Mouse (Mus musculus) embryonic facial prominence, embryonic 13.5 days (tissue): Measurements from ENCODE around the gene Rpl18a. TPM values are rescaled to one million over a fixed set of nuclear protein-coding genes. Genes with fewer than 3 reads are reported as not detected.

Experiments used
- ATAC-seq: fragments of 200-750 bp; cut with Nextera tagmentation; 2 replicates; pipeline ENCODE4 v1.8.0; 2017; ENCODE audit warnings: low read depth; ENCODE audit not compliant: insufficient number of reproducible peaks, insufficient read depth, low FRiP score, low TSS enrichment
- H3K27ac ChIP-seq: fragments of 300-500 bp; sonication (generic); 2 replicates; pipeline ENCODE4 v1.5.1; 2015; ENCODE audit warnings: moderate library complexity, mild to moderate bottlenecking, inconsistent platforms
- H3K27me3 ChIP-seq: fragments of 300-500 bp; sonication (generic); 2 replicates; pipeline ENCODE4 v1.6.1; 2015; ENCODE audit warnings: mild to moderate bottlenecking, inconsistent platforms
- H3K36me3 ChIP-seq: fragments of 300-500 bp; sonication (generic); 2 replicates; pipeline ENCODE4 v1.6.1; 2015; ENCODE audit warnings: mild to moderate bottlenecking, inconsistent platforms
- H3K4me1 ChIP-seq: fragments of 300-500 bp; sonication (generic); 2 replicates; pipeline ENCODE4 v1.6.1; 2015; ENCODE audit warnings: inconsistent platforms
- H3K4me2 ChIP-seq: fragments of 300-500 bp; sonication (generic); 2 replicates; pipeline ENCODE4 v1.6.1; 2015; ENCODE audit warnings: moderate library complexity, mild to moderate bottlenecking, inconsistent platforms
- H3K4me3 ChIP-seq: fragments of 300-500 bp; sonication (generic); 2 replicates; pipeline ENCODE4 v1.5.1; 2015; ENCODE audit warnings: mild to moderate bottlenecking, inconsistent platforms
- H3K9ac ChIP-seq: fragments of 300-500 bp; sonication (generic); 2 replicates; pipeline ENCODE4 v1.6.1; 2015; ENCODE audit warnings: mild to moderate bottlenecking, inconsistent platforms
- H3K9me3 ChIP-seq: fragments of 300-500 bp; sonication (generic); 2 replicates; pipeline ENCODE4 v1.6.1; 2016; ENCODE audit warnings: inconsistent platforms
- WGBS: fragments of 180-500 bp; shearing (Covaris S2); methylation state at CpG from one replicate; pipeline ENCODE4 v1.1.7; 2015; ENCODE audit warnings: mixed read lengths; 5-methylcytosine and 5-hydroxymethylcytosine counted together
- microRNA counts: library from miRNA; unstranded; fragments of <30 nt; microRNA quantifications from one replicate; lab custom pipeline; 2016
- microRNA-seq: library from miRNA; unstranded; fragments of <30 nt; microRNA quantifications from one replicate; pipeline ENCODE4, GENCODE M21; 2016
- polyA plus RNA-seq: library from polyadenylated mRNA; unstranded; fragments of >200 nt; fragmentation: Nextera tagmentation; extraction: Ambion mirVana; gene quantifications from 2 replicates; pipeline ENCODE4 v1.2.1, GENCODE M21; 2015

Gene Rpl18a
- polyA plus RNA-seq, 1 experiment from 2014 or later = 4,959 TPM

- WGBS = 85% methylated on average over 4 of the region's 4 CpGs
- Histone ChIP-seq H3K4me2 (no peak overlapping the region), H3K4me1 (no peaks in the 10 kb centered on the region; the same call in 1 of the 2 replicates), H3K27me3 (0 out of 2 replicates have a peak, but pooled peaks cover 3% of the 10 kb centered on the region), H3K4me3 (no peak overlapping the region), H3K9me3 (no peaks in the 10 kb centered on the region), H3K9ac (no peak overlapping the region), H3K36me3 (0 out of 2 replicates have a peak, but pooled peaks cover 5% of the 10 kb centered on the region), H3K27ac (no peak overlapping the region)
- no peak for ATAC-seq
Observed at GRCm38 (mm10) chr8:70850947-70851346, 46.3 kb downstream of the Rpl18a start.

GRCm38 (mm10) chr8:70850132-70850845 is 46.9 kb downstream of the Rpl18a start:
- no peak for ATAC-seq
- no peaks in the 10 kb centered on the region; the same call in 1 of the 2 replicates for H3K4me1 ChIP-seq

GRCm38 (mm10) chr8:70849333-70849990 is 47.8 kb downstream of the Rpl18a start:
- H3K4me1 ChIP-seq = no peaks in the 10 kb centered on the region; the same call in none of the 2 replicates
- no peak overlapping the region for H3K4me3 ChIP-seq
- H3K27me3 ChIP-seq = 0 out of 2 replicates have a peak, but pooled peaks cover 3% of the 10 kb centered on the region
- no peak for ATAC-seq
- H3K36me3 ChIP-seq = no peaks in the 10 kb centered on the region
- 76% methylated on average over 3 of the region's 3 CpGs for WGBS
- H3K27ac ChIP-seq = no peak overlapping the region
- no peaks in the 10 kb centered on the region for H3K9me3 ChIP-seq
- H3K4me2 ChIP-seq = no peak overlapping the region
- H3K9ac ChIP-seq = no peak overlapping the region

More at GRCm38 (mm10) chr8:70850132-70850845, 46.9 kb downstream of the Rpl18a start:
- Histone ChIP-seq H3K9ac (no peak overlapping the region), H3K4me3 (no peak overlapping the region), H3K9me3 (no peaks in the 10 kb centered on the region), H3K4me2 (no peak overlapping the region), H3K27me3 (0 out of 2 replicates have a peak, but pooled peaks cover 3% of the 10 kb centered on the region), H3K36me3 (0 out of 2 replicates have a peak, but pooled peaks cover 5% of the 10 kb centered on the region), H3K27ac (no peak overlapping the region)
- WGBS = 74% methylated on average over 7 of the region's 7 CpGs

- Histone ChIP-seq H3K4me2 (no peak overlapping the region), H3K9me3 (no peaks in the 10 kb centered on the region), H3K9ac (0 out of 2 replicates have a peak overlapping the region, but pooled peaks have one; percentile 21), H3K4me1 (no peaks in the 10 kb centered on the region; the same call in 1 of the 2 replicates), H3K27ac (no peak overlapping the region), H3K4me3 (no peak overlapping the region), H3K27me3 (0 out of 2 replicates have a peak, but pooled peaks cover 3% of the 10 kb centered on the region), H3K36me3 (no peaks in the 10 kb centered on the region)
- no peak for ATAC-seq
- WGBS = 56% methylated on average over 15 of the region's 15 CpGs
Observed at GRCm38 (mm10) chr8:70846371-70847154, 50.6 kb downstream of the Rpl18a start.

GRCm38 (mm10) chr8:70845108-70845507 is 52.1 kb downstream of the Rpl18a start:
- Histone ChIP-seq H3K9ac (peak overlapping the region; percentile 54), H3K4me3 (no peak overlapping the region), H3K4me2 (no peak overlapping the region), H3K36me3 (no peaks in the 10 kb centered on the region), H3K9me3 (no peaks in the 10 kb centered on the region), H3K27ac (no peak overlapping the region), H3K4me1 (peaks cover 7% of the 10 kb centered on the region; the same call in 1 of the 2 replicates), H3K27me3 (0 out of 2 replicates have a peak, but pooled peaks cover 3% of the 10 kb centered on the region)
- WGBS = 46% methylated on average over 5 of the region's 5 CpGs
- ATAC-seq = no peak

MicroRNAs encoded within 50 kb of the gene (microRNA counts, 519-probe panel; counts per million panel counts)
- 236 counts per million, percentile 44 among the panel's probes with 10 or more counts for microRNA mmu-miR-1969 (lab: Ali Mortazavi, UCI)

Small RNA genes lying within 50 kb of the gene (microRNA-seq; reads per million reads assigned to microRNA genes)
- gene Mir1969 (2.0 reads per million, percentile 4 among the genes with 10 or more reads in this experiment), gene Mir7067 (not detected)

Other genes starting within 250 kb of the Rpl18a start
- gene Pgpep1, start 237.0 kb downstream of the Rpl18a start, polyA plus RNA-seq = 50.5 and 63.1 TPM in 2 replicates
- gene Lsm4, start 224.2 kb downstream of the Rpl18a start, polyA plus RNA-seq = 248 and 270 TPM in 2 replicates
- gene Jund, start 198.5 kb downstream of the Rpl18a start, polyA plus RNA-seq = 54.7 and 68.5 TPM in 2 replicates
- gene Iqcn, start 194.0 kb downstream of the Rpl18a start, polyA plus RNA-seq = 0.07 TPM in 1 of 2 replicates, not detected in the other
- gene Gm3336, start 178.9 kb downstream of the Rpl18a start, polyA plus RNA-seq = not detected in 2 replicates
- gene Pde4c, start 173.7 kb downstream of the Rpl18a start, polyA plus RNA-seq = 0.13 and 0.14 TPM in 2 replicates
- 23.8 TPM in 2 replicates for gene Rab3a, start 142.7 kb downstream of the Rpl18a start, polyA plus RNA-seq
- 29.3 and 36.7 TPM in 2 replicates for gene Mpv17l2, start 136.5 kb downstream of the Rpl18a start, polyA plus RNA-seq
- 76.8 and 85.4 TPM in 2 replicates for gene Pik3r2, start 120.7 kb downstream of the Rpl18a start, polyA plus RNA-seq
- gene Mast3, start 92.4 kb downstream of the Rpl18a start, polyA plus RNA-seq = 12.5 and 13.8 TPM in 2 replicates
- gene Il12rb1, start 89.0 kb downstream of the Rpl18a start, polyA plus RNA-seq = 0.07 and 0.54 TPM in 2 replicates
- 5.9 and 7.7 TPM in 2 replicates for gene Arrdc2, start 57.7 kb downstream of the Rpl18a start, polyA plus RNA-seq
- gene Kcnn1, start 34.2 kb downstream of the Rpl18a start, polyA plus RNA-seq = 3.2 and 5.3 TPM in 2 replicates
- 108 and 124 TPM in 2 replicates for gene Ccdc124, start 23.5 kb downstream of the Rpl18a start, polyA plus RNA-seq
- gene Slc5a5, start 4.7 kb downstream of the Rpl18a start, polyA plus RNA-seq = 0.18 and 0.32 TPM in 2 replicates
- 49.8 and 52.6 TPM in 2 replicates for gene Map1s, start 8.5 kb upstream of the Rpl18a start, polyA plus RNA-seq